Mouse (Mus musculus) lung, adult 2 months (tissue): ENCODE measurements around the gene Lingo2.

Source experiments
- CTCF ChIP-seq: fragments of 200-500 bp; IDR thresholded peaks from 2 replicates; pipeline ENCODE4 v1.5.1; 2011; ENCODE audit warnings: mild to moderate bottlenecking, low read length, control low read depth; ENCODE audit not compliant: insufficient read depth
- POLR2A ChIP-seq: fragments of 200-500 bp; IDR thresholded peaks from 2 replicates; pipeline ENCODE4 v1.6.1; 2011; ENCODE audit warnings: low read depth, mild to moderate bottlenecking, control low read depth, low read length, borderline replicate concordance; ENCODE audit errors: extremely low read depth

DNA sequence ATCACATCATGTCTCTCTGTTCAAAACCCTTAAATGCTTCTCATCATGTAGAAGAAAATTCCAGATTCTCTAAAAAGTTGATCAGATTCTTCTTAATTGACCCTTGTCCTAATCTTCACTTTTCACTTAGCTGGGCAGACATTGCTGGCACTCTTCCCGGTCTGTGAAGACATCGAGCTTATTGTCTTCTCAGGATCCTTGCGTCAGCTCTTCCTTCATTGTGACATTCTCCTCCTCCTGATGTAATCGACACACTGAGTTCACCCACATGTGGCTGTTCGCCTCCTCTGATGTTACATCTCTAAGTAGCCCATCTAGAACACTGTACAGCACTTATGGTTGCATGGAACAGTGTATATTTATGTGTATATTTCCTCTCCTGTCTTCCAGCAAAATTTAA is 1261.0 kb downstream of the Lingo2 start:
- TF ChIP-seq POLR2A (no peak), CTCF (no peak)
